Mouse (Mus musculus) left cerebral cortex, postnatal 36 days (tissue): ENCODE data around the gene Prm1. TPM values are rescaled to one million over a fixed set of nuclear protein-coding genes. Genes with fewer than 3 reads are reported as not detected.
"Not testable (repeated sequence)": the region's sequence is repeated elsewhere in the genome, so short reads cannot be mapped to it uniquely, and the experiment has no call there.

Experiments used
- DNase-seq, 2 experiments: peaks; one replicate each; pipeline ENCODE4 v3.0.0; 2021 to 2022; ENCODE audit warnings: low spot score in 2 of 2, mixed read lengths in 1 of 2
- intact Hi-C: fragments of 180-260 bp; cut with DNase I; formaldehyde crosslinking; loops from one replicate; pipeline ENCODE4 v1.15.1; 2025
- total RNA-seq, 2 experiments: library from RNA; stranded (reverse); gene quantifications; 2 replicates each; pipeline ENCODE4 v1.2.3; 2021

Gene Prm1
- not detected for total RNA-seq

DNA sequence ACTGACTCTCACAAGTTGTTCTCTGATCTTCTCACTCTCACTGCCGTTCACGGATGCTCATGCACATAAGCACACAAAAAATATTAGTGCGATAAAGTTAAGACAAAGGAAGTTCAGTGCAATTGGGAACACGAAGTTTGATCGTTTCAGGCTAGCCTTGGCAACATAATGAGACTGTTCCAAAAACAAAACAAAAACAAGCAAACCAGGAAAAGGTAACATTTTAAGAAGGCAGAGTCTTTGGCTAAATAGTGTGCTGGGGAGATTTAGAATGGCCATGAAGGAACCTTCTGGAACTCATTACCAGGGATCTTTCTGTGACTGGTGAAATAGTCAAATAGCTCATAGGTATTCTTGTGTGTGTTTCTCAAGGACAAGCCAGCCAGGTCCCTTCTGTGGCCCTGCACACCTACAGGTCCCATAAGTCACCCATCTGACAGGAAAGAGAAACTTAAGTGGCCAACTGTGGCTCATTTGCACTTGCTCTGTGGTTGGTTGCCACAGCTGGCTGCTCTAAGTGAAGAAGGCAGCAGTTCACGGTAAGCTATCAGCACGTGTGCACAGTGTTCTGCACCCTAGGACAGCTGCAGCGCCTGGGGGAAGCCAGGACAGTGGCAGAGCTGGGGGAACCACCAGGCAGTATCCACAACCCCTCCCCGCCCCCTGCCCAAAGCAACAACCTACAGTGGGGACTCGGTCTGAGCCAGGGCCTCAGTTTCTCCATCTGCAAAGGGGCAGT, at the start of gene Prm1:
TSS of gene Prm1 (minus strand) at position 51 of the 739 bp plus-strand sequence.
- intact Hi-C loops: loop anchor here (5.0 kb wide), 1 partner anchor 36 kb away; no protein-coding TSS in a partner anchor
- no peak for DNase-seq

DNA sequence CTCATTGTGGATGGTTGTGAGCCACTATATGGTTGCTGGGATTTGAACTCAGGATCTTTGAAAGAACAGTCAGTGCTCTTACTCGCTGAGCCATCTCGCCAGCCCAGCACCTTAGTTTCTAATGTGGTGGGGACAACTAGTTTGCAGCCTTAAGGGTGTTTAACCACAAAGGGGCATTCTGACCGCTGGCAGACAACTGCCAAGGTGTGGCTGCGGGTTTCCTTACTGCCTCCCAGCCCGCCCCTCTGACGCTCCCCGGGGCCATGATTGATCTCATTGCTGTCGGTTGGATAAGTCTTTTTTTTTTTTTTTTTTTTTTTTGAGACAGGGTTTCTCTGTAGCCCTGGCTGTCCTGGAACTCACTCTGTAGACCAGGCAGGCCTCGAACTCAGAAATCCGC, 46.6 kb upstream of the Prm1 start:
- DNase-seq, intact Hi-C loops: not testable (repeated sequence)

DNA sequence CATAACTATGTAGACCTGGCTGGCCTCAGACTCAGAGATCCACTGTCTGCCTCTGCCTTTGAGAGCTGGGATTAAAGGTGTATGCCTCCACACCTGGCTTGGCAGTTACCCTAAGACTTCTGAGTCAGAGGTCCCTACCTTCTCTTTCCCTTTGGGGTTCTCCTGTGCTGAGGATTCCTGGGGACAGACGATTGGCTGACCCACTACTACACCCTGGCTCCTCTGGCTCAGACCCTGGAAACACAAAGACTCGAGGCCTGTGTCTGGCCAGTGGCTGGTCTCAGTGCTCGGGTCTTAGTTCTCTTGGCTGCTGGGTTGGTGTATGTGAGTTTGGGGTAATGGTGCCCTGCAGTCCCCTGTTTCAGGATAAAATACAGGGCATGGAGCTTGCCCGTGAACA, 45.3 kb upstream of the Prm1 start:
- intact Hi-C loops: no loop called here
- no peak for DNase-seq

DNA sequence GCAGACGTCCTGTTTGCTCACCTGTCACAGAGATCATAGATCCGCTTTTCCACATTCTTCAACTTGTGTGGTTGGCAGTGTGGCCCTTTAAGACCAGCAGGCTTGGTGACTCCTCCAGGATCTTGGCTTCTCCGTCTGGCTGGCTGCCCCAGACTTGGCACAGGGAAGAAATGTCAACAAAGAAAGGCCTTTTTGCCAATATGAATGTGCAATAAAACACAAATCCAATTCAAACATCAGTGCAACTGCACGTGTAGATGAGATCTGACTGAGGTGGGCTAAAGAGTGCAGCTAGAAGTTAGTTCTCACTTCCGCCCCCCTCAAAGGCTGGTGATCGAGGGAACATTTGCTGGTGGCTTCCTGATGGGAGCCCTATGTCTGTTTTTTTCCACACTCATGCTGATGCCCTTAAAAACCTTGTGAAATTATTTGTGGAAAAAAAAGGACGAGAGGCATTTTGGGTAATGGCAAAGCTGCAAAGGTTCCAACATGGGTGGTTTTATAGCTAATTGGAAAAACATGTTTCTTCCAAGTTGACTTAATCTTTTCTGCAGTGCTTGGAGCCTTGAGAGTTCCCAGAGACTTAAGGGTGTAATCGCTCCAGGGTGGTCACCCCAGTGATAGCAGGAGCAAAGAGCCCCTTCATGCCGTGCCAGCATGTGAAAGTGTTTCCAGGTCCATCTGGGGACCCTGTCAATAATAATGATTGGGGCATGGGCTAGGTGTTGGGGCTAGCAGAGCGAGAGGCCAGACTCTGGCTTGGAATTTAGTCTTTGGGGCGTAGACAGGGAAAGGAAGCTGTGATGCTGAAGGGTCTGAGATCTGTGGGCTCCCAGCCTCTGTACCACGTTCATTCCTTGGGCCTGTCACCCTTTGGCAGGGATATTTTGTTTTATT, 44.6 kb upstream of the Prm1 start:
- intact Hi-C loops: loop anchor here (5.0 kb wide), 1 partner anchor 278 kb away; no protein-coding TSS in a partner anchor
- peak; percentile 25 to 26 for DNase-seq

DNA sequence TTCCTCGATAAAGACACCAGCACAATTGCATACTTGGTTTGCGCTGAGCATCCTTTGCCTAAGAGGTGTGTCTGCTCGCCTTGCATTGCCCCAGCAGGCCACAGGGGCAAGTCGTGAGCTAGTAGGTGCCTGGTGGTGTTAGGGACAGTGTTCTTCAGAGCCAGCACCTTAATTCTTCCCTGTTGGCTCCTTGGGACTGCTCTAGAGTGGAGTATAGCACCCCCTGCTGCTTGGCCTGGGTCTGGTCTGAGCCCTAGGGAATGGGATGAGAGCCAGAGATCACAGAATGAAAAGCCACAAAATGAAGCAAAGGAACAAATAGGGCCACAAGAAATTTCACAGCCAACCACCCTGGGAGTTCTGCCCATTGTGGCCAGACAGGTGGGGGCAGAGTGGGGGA, 40.9 kb upstream of the Prm1 start:
- intact Hi-C loops: loop anchor here (5.0 kb wide), 1 partner anchor 274 kb away; no protein-coding TSS in a partner anchor
- peak; percentile 32 to 41 for DNase-seq

DNA sequence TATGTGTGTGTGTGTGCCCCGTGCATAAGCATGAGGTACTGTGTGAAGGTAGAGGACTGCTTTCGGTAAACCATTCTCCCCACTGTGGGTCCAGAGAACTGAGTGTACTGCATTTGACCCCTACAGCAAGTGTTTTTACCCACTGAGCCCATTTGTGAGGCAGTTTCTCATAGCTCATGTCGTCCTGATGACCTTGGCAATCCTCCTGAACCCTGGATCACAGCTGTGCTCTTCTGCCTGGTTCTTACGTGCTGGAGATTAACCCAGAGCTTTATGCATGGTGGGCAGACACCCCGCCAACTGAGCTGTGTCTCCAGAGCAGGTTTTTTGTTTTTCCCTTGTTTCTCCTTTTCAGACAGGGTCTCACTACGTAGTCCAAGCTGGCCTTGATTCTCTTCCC, 40.3 kb upstream of the Prm1 start:
- intact Hi-C loops: loop anchor here (5.0 kb wide), 1 partner anchor 274 kb away; no protein-coding TSS in a partner anchor
- no peak for DNase-seq

DNA sequence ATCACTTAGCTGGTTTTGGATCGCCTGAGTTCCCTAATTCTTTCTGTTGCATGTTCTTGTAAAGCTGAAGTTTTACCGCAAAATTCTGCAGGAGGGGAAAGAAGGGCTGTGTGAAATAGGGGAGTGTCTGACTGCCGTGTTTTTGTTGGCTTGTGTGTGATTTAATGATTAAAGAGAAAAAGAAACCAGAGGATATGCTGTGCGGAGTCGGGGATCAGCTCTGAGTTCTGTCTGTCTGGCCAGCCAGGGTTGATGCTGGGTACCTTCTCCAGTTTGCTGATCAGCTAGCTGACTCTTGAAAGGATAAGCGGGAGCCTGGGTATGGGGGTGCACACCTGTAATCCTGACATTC, 38.7 kb upstream of the Prm1 start:
- no peak for DNase-seq
- intact Hi-C loops: loop anchor here (5.0 kb wide), 1 partner anchor 37 kb away; the partner anchor contains the start of gene Prm1

DNA sequence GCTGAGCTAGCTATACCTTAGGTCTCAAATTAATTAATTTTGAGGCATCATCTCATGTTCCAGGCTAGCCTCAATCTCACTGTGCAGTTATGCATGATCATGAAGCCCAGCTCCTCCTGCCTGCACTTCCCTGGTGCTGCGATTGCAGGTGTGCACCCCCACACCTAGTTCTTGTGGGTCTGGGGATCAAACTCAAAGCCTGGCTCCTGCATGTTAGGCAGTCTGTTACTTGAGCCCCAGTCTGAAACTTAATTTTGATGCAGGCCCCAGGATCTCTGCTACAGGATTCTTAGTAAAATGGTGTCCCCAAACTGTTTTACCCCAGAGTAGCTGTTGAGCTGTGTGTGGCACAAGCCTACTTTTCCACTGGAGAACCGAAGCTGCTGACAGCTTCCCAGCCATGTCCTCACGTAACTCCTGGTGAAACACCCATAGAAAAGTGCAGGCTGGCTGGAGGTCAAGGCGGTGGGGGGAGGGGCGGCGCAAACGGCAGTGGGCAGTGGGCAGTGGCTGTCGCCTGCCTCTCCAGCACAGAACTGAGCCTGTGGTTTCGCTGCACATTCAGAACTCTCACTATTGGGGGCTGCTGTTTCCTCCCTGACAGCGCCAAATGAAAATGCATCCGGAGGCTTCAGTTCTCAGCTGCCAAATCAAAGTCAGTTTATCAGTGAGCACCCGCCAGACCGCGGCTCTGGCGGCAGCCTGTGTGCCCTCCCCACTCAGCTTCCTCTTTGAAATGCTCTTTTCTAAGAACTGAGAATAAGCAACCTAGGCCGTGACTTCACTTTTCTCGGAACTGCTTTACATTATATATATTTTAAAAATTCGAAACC, 38.1 kb upstream of the Prm1 start:
- no peak for DNase-seq
- intact Hi-C loops: loop anchor here (5.0 kb wide), 1 partner anchor 36 kb away; the partner anchor contains the start of gene Prm1

DNA sequence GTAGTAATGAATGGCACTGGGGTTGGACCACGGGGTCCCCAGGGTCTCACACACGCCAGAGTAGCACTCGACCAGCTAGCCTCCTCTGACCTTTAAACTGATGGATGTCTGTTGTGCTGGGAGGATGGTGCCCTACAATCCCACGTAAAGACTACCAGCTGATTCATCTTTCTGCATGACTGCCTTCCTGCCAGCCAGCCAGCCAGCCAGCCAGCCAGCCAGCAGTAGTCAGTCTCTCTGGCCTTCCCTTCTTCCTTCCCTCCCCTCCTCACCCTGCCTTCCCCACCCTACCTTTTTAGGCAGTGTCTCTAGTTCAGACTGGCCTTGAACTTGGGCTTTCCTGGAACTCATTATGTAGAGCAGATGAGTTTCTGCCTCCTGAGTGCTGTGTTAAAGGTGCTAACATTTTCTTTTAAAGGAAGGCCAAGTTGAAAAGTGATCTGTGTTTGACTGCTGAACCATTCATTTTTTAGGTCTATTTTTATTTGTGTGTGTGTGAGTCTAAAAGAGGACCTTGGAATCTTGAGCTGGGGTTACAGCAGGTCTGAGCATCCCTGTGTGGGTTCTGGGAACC, 36.7 kb upstream of the Prm1 start:
- DNase-seq: no peak
- intact Hi-C loops: loop anchor here (5.0 kb wide), 1 partner anchor 35 kb away; the partner anchor contains the start of gene Prm1

DNA sequence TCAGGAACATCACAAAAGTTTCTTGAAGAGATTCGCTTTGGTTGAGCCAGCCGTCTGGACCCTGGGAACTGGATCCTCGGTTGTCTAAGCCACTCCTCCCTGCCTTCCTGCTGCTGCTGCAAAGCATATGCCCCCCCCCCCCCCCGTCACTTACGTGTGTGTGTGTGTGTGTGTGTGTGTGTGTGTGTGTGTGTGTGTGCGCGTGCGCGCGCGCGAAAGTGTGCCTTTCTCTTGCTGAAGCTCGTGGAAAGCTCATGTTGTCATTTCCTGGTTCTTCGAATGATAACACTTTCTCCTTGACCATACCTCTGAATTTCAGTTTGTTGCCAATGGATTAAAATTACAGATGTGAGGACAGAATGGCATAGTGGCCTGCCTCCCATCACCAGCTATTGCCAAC, 34.4 kb upstream of the Prm1 start:
- DNase-seq: no peak
- intact Hi-C loops: loop anchor here (5.0 kb wide), 1 partner anchor 33 kb away; the partner anchor contains the start of gene Prm1

DNA sequence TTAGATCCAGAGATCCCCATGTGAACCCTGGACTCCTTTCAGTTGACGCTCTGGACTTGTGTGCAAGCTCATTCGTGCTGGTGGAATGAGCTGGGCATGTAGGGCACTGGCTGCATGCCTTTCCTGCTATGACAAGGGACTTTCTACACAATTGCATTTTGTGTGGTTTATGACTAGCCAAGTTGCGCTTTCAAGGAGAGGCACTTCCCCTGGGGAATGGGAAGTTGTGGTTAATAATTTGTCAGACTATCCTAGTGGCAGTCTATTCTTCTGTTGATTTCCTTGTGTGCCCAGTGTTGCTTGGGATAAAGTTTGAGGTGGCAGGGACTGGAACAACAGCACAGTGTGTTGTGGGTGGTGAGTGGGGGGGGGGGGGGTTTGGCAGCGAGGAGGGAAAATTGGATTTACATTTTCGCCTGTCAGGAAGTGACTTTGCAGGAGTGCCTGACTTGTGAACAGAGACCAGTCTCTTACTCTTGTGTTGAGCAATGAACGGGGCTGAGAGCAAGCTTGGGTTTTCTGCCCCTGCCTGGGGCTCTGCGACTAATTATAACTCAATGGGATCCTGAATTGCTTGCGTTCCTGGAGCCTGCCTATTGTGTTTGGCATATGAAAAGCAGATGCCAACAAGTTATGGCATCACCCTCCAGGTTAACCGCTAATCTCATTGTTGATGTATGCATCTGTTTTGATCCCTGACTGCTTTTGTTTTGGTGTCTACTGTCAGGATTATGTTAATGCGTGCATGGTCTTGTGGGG, 33.0 kb upstream of the Prm1 start:
- intact Hi-C loops: no loop called here
- no peak for DNase-seq

DNA sequence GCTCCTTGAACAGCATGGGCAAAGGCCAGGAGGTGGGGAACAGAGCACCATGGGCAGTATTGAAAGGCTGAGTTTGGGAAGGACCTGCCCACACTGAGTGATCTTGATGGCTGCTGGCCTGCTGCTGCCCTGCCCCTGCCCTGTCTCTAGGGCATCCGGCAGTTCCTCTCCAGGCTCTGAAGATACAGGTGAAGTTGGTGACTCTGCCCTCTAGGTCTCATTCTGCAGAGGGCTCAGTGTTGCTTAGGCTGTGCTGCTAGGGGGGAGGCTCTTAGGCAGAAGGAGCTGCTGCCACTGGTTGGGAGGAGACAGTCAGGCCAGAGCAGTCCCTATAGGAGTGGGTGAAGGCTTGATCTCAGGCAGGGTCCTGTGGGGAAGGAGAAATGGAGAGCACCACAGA, 32.3 kb upstream of the Prm1 start:
- intact Hi-C loops: no loop called here
- DNase-seq: no peak

DNA sequence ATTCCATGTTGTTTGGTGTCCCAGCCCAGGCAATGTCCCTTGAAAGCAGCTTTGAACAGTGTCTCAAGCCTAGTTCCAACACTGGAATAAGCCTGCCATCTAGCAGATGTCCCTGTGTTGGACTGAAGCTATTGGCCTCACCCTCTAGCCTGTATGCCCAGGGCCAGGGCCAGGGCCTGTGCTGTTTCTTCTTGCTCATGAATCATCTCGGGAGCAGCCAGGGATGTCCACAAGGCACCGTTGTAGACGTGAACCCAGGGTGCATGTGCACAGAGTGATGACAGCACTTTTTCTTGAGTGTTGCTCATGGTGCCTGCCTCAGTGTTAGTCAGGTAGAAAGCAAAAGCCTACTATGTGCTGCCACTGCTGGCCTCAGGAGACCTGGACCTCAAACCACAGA, 31.6 kb upstream of the Prm1 start:
- DNase-seq: no peak
- intact Hi-C loops: no loop called here

DNA sequence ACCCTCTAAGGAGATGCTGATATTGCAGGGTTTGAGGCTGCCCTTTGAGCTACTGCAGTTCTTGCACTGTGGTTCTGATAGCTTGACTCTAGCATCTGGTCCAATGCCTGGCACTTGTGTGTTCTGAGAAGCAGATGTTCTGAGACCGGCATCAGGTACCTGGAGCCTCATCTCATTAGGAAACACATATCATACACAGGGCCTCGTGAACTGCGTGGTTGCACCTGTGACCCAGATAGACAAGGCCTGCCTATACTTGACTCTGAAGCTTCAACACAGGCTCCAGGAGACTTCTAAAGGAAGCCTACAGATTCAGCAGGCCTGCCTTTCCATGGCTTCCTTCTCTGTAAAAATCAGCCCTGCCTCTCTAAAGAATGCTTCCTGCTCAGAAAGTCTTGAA, 30.7 kb upstream of the Prm1 start:
- DNase-seq: no peak

DNA sequence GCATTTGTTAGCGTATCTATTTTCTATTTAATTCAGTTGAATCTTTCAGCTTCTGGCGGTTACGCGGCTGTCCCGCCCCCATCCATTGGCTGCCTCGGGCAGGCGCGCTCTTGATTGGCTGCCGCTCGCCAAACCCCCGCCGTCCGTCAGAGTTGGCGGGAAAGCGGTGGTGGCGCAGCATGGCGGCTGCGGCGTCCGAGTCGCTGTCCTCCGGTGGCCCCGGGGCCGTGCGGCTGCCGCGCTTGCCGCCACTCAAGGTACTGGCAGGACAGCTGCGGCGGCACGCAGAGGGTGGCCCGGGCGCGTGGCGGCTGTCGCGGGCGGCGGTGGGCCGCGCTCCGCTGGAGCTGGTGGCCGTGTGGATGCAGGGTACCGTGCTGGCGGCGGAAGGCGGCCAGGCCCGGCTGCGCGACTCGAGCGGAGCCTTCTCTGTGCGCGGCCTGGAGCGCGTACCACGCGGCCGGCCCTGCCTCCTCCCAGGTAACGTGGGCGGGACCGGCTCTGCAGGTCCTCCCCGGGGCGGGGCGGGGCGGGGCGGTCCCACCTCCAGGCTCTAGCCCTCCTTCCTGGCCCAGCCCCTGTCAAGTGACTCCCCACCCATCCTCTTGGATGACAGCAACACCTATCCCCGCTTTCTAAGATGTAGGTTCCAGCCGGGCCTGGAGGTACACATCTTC, 29.4 kb upstream of the Prm1 start, which contains the start of gene Rmi2:
TSS of gene Rmi2 (plus strand) at position 149 of the 677 bp plus-strand sequence.
- intact Hi-C loops: no loop called here
- DNase-seq: peak; percentile 83 to 85

More for the DNA sequence above, 30.7 kb upstream of the Prm1 start:
- intact Hi-C loops: no loop called here

DNA sequence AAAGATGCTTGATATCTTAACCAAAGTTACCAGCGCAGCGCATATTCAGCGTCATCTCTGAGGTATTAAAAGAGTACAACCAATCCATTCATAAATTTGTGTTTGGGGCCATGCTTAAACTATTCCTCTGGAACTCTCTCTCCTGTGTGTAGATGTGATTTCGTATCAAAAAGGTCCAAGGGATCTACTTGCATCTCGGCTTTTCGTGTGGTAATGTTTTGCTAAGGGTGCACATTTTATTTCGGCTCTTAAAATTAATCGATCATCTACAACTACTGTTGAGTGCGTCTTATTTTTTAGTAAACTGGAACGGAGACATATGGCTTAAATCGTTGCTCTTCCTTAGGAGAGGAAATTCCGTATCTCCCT, 28.9 kb upstream of the Prm1 start:
- DNase-seq: no peak
- intact Hi-C loops: no loop called here

DNA sequence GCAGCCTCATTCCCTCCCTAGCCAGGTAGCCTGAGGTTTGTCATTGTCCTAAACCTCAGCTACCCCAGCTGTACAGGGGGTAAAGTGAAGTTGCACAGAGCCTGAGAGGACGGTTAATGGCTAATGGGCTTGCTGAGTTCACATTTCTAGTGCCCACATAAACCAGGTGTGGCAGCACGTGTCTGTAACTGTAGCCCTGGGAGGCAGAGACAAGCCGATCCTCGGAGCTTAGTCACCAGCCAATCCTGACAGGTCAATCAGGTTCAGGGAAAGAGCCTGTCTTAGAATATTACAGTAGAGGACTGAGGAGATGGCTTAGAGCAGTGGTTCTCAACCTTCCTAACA, 22.8 kb upstream of the Prm1 start:
- DNase-seq: no peak
- intact Hi-C loops: no loop called here
